Mouse (Mus musculus) intestine, postnatal 0 days (tissue): Measurements from ENCODE around the gene Nup188. TPM values are rescaled to one million over a fixed set of nuclear protein-coding genes. Genes with fewer than 3 reads are reported as not detected.

Experiments
- ATAC-seq: fragments of 200-750 bp; cut with Nextera tagmentation; 2 replicates; pipeline ENCODE4 v1.8.0; 2017; ENCODE audit warnings: mild to moderate bottlenecking, moderate TSS enrichment, moderate library complexity
- H3K27ac ChIP-seq: fragments of 300-500 bp; sonication (generic); 2 replicates; pipeline ENCODE4 v1.5.1; 2014; ENCODE audit warnings: mild to moderate bottlenecking, low read depth, low read length, moderate library complexity
- H3K27me3 ChIP-seq: fragments of 300-500 bp; sonication (generic); replicated peaks from 2 replicates; pipeline ENCODE4 v1.6.1; 2014; ENCODE audit warnings: low read length, mixed read lengths; ENCODE audit not compliant: control insufficient read depth, insufficient read depth
- H3K36me3 ChIP-seq: fragments of 300-500 bp; sonication (generic); 2 replicates; pipeline ENCODE4 v1.6.1; 2014; ENCODE audit warnings: mild to moderate bottlenecking, moderate library complexity; ENCODE audit not compliant: control insufficient read depth, insufficient read depth
- H3K4me1 ChIP-seq: fragments of 300-500 bp; sonication (generic); replicated peaks from 2 replicates; pipeline ENCODE4 v1.6.1; 2014; ENCODE audit warnings: antibody characterized with exemption, low read length, mixed read lengths; ENCODE audit not compliant: control insufficient read depth, insufficient read depth
- H3K4me2 ChIP-seq: fragments of 300-500 bp; sonication (generic); replicated peaks from 2 replicates; pipeline ENCODE4 v1.6.1; 2014; ENCODE audit warnings: low read depth, mild to moderate bottlenecking, moderate library complexity
- H3K4me3 ChIP-seq: fragments of 300-500 bp; sonication (generic); 2 replicates; pipeline ENCODE4 v1.5.1; 2014; ENCODE audit warnings: low read depth, low read length
- H3K9ac ChIP-seq: fragments of 300-500 bp; sonication (generic); 2 replicates; pipeline ENCODE4 v1.6.1; 2014; ENCODE audit warnings: mild to moderate bottlenecking, low read depth, low read length
- H3K9me3 ChIP-seq: fragments of 300-500 bp; sonication (generic); 2 replicates; pipeline ENCODE4 v1.6.1; 2016; ENCODE audit warnings: mixed run types; ENCODE audit not compliant: control insufficient read depth
- CTCF ChIP-seq: sonication (generic); IDR thresholded peaks from 2 replicates; pipeline ENCODE4 v1.5.1; 2016; ENCODE audit warnings: low read depth, mild to moderate bottlenecking, control low read depth, antibody characterized with exemption, moderate library complexity
- WGBS: fragments of 180-500 bp; shearing (Covaris S2); extraction: QIAGEN DNeasy Blood & Tissue Kit; methylation state at CpG from one replicate; pipeline ENCODE4 v1.1.7; 2014; 5-methylcytosine and 5-hydroxymethylcytosine counted together
- polyA plus RNA-seq: library from polyadenylated mRNA; unstranded; fragments of >200 nt; fragmentation: Nextera tagmentation; extraction: Ambion mirVana; gene quantifications from 2 replicates; pipeline ENCODE4 v1.2.1, GENCODE M21; 2015

Gene Nup188
- polyA plus RNA-seq, 1 experiment from 2014 or later, result 9.1 TPM

DNA sequence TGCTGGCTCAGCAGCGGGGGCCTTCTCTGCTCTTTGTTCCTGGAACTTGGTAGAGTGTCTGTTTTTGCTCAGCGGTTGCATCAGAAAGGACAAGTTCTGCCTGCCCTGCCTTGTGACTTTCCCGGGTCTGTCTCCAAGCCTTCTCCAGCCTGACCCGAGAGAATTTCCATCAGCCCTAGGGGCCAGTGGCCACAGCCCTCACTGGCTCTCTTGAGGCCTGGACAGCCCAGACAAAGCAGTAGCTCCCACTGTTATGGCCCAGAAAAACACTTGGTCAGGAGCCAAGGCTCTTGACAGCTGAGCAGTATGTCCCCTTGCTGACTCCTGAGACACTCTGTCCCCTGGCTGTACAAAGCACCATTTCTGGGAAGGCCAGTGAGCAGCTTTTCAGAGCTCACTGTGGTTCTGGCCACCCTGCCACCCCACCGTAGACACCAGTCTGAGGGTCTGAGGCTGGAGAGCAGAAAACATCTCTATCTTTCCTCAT lies 20.4 kb upstream of the Nup188 start, which contains the start of gene Phyhd1:
TSS of gene Phyhd1 (plus strand) at position 437 of the 487 bp plus-strand sequence.
- Histone ChIP-seq H3K4me3 (0 out of 2 replicates have a peak within 1 kb of the TSS, but pooled peaks have one; percentile 7), H3K27me3 (no peaks in the 10 kb centered on the region), H3K9ac (no peak within 1 kb of the TSS; the same call in none of the 2 replicates), H3K9me3 (no peaks in the 10 kb centered on the region), H3K36me3 (peaks cover 36% of the 10 kb centered on the region), H3K27ac (peak within 1 kb of the TSS; percentile 79), H3K4me2 (peak within 1 kb of the TSS; percentile 35; the same call in 1 of the 2 replicates), H3K4me1 (0 out of 2 replicates have a peak, but pooled peaks cover 12% of the 10 kb centered on the region)
- WGBS, result 36% methylated on average over 5 of the region's 5 CpGs
- TF ChIP-seq CTCF, result no peak
- no peak for ATAC-seq

DNA sequence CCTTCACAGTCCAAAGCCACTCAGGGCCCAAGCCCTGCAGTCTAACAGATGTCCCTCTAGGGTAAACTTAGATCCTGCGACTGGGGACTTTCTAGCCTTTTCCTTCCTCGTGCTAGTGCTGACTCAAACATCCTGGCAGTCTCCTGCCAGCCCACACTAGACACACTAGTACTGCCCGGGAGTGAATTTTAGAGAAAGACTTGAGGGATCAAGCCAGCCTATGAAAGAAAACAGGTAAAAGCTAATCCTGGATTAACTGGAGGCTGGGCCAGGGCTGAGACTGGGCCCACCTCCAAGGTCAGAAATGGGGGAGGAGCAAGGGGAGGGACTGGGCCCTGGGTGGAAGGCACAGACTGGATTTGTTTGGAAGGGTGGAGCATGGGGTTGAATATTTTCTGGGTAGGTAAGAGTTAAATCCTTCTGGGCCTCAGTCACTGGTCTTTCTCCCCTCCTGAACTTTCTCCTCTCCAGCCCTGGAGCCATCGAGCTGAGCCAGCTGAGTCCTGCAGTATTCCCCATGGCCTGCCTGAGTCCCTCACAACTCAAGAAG lies 19.7 kb upstream of the Nup188 start:
- Histone ChIP-seq H3K4me1 (0 out of 2 replicates have a peak, but pooled peaks cover 12% of the 10 kb centered on the region), H3K36me3 (peaks cover 32% of the 10 kb centered on the region), H3K9me3 (no peaks in the 10 kb centered on the region), H3K27ac (peak overlapping the region; percentile 79), H3K9ac (no peak overlapping the region; the same call in none of the 2 replicates), H3K4me3 (0 out of 2 replicates have a peak overlapping the region, but pooled peaks have one; percentile 7), H3K4me2 (peak overlapping the region; percentile 35; the same call in 1 of the 2 replicates), H3K27me3 (no peaks in the 10 kb centered on the region)
- TF ChIP-seq CTCF, result no peak
- 4% methylated on average over 4 of the region's 4 CpGs for WGBS
- ATAC-seq, result peak; percentile 32; the same call in 1 of the 2 replicates

DNA sequence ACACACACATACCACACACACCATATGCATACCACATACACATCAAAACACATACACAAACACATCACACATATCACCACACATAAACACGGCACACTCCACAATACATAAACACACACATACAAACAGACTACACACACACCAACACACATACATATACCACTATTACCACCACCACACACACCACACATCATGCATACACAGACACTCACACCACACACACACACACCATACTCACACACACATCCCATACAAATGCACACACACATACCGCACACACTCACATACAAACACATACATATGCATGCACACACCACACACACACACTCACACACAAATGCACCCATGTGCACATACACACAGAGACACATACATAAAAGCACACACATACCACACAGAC lies 18.7 kb upstream of the Nup188 start:
- WGBS, result 94% methylated on average over 2 of the region's 2 CpGs
- no peak overlapping the region for H3K4me2 ChIP-seq
- ATAC-seq, result no peak

DNA sequence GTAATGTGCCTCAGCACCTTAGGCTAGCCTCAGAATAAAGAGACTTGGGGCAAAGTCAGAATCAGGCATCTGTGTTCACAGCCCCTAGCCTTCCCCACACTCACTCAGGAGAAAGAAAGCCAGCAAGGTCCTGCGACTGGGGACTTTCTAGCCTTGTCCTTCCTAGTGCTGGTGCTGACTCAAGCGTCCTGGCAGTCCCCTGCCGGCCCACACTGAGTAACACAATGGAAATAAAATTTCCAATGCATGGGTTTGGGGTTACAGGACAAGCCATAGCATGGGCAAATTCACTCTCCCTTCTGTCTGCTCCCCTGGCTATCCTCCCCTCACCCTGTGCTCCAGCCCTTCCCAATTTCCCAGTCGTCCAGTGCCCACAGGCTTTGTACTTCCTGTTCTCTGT lies 17.8 kb upstream of the Nup188 start:
- Histone ChIP-seq H3K27ac (no peak overlapping the region), H3K4me2 (no peak overlapping the region), H3K9me3 (no peaks in the 10 kb centered on the region), H3K9ac (no peak overlapping the region), H3K36me3 (peaks cover 15% of the 10 kb centered on the region), H3K4me3 (no peak overlapping the region), H3K27me3 (no peaks in the 10 kb centered on the region), H3K4me1 (0 out of 2 replicates have a peak, but pooled peaks cover 12% of the 10 kb centered on the region)
- TF ChIP-seq CTCF, result 0 out of 2 replicates have a peak, but pooled peaks have one; percentile 6
- ATAC-seq, result no peak
- WGBS, result 72% methylated on average over 4 of the region's 4 CpGs

More for the DNA sequence above, 18.7 kb upstream of the Nup188 start:
- Histone ChIP-seq H3K4me1 (0 out of 2 replicates have a peak, but pooled peaks cover 12% of the 10 kb centered on the region), H3K4me3 (no peak overlapping the region), H3K9me3 (no peaks in the 10 kb centered on the region), H3K27ac (peak overlapping the region; percentile 79; the same call in 1 of the 2 replicates), H3K27me3 (no peaks in the 10 kb centered on the region), H3K9ac (no peak overlapping the region), H3K36me3 (peaks cover 22% of the 10 kb centered on the region)
- no peak for TF ChIP-seq CTCF

DNA sequence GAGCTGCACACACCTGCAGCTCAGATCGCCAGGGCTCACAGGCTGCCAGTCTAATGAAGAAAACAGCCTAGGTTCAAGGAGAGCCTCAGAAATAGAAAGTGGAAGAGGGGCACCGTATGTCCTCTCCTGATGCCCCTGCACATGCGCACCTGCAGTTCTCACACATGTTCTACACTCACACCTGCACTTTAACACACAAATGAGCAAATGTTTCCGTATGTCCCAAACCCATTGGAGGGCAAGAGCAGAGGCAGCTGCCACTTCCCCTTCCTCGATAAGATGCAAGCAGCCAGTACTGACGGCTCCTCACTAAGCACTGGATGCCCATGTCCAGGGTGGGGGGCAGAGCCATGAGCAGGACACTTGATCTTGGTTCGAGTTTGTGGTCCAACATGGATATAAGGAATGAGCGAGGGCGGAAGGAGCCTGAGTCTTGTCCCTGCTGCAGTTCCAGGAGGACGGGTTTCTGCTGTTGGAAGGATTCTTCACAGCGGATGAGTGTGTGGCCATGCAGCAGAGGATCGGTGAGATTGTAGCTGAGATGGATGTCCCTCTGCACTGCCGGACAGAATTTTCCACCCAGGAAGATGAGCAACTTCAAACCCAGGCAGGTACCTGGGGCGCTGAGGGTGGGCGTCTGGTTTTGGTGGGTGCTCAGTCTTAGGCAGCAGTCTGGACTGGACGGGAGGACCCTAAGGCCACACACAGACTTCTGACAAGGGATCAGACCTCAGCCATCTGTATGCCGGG lies 16.8 kb upstream of the Nup188 start:
- Histone ChIP-seq H3K27me3 (no peaks in the 10 kb centered on the region), H3K36me3 (0 out of 2 replicates have a peak, but pooled peaks cover 5% of the 10 kb centered on the region), H3K9me3 (no peaks in the 10 kb centered on the region), H3K4me1 (0 out of 2 replicates have a peak, but pooled peaks cover 12% of the 10 kb centered on the region), H3K27ac (peak overlapping the region; percentile 5; the same call in 1 of the 2 replicates), H3K4me2 (no peak overlapping the region), H3K4me3 (no peak overlapping the region), H3K9ac (no peak overlapping the region)
- WGBS, result 85% methylated on average over 17 of the region's 17 CpGs
- no peak for TF ChIP-seq CTCF
- ATAC-seq, result no peak

DNA sequence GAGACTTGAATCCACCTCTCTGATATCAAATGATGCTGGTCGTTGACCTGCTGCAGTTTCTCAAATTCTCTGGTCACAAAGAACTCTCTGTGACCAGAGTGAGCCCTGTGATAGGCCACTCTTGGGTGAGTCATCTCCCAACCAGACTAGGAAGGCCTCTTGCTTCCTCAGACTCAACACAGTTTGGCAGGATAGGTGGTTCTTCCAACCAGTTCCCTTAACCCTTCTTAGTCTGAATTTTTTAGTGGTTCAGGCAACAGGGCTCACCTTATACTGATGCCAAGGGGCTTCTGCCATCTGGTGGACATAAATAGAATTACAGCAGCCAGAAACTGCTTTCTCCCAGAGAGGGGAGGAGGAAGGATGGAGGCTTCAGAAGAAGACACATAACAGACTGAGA lies 16.1 kb upstream of the Nup188 start:
- no peaks in the 10 kb centered on the region for H3K9me3 ChIP-seq
- no peak overlapping the region for H3K27ac ChIP-seq
- no peak overlapping the region for H3K4me2 ChIP-seq
- H3K4me3 ChIP-seq, result no peak overlapping the region
- TF ChIP-seq CTCF, result peak; percentile 96
- 3% methylated on average over 1 of the region's 1 CpGs for WGBS
- peak; percentile 89 for ATAC-seq
- no peaks in the 10 kb centered on the region for H3K36me3 ChIP-seq
- H3K9ac ChIP-seq, result no peak overlapping the region
- H3K4me1 ChIP-seq, result 0 out of 2 replicates have a peak, but pooled peaks cover 12% of the 10 kb centered on the region
- no peaks in the 10 kb centered on the region for H3K27me3 ChIP-seq
